Mouse (Mus musculus) olfactory bulb, adult 2 months (tissue): ENCODE results near the gene Nek7.

Experiments
- CTCF ChIP-seq: fragments of 200-500 bp; IDR thresholded peaks from 2 replicates; pipeline ENCODE4 v1.5.1; 2012; ENCODE audit warnings: low read depth, mild to moderate bottlenecking, low read length, moderate library complexity; ENCODE audit not compliant: insufficient read depth
- POLR2A ChIP-seq: fragments of 200-500 bp; IDR thresholded peaks from 2 replicates; pipeline ENCODE4 v1.6.1; 2012; ENCODE audit warnings: mild to moderate bottlenecking, low read depth, low read length, moderate library complexity; ENCODE audit not compliant: insufficient read depth

GRCm38 (mm10) chr1:138628919-138629318 is 9.0 kb upstream of the Nek7 start:
- no peak for TF ChIP-seq POLR2A
- TF ChIP-seq CTCF = no peak
